Mouse (Mus musculus) left cerebral cortex, postnatal 36 days (tissue): ENCODE data around the gene Slc44a5. TPM values are rescaled to one million over a fixed set of nuclear protein-coding genes. Genes with fewer than 3 reads are reported as not detected.

Source experiments
- DNase-seq, 2 experiments: peaks; one replicate each; pipeline ENCODE4 v3.0.0; 2021 to 2022; ENCODE audit warnings: low spot score in 2 of 2, mixed read lengths in 1 of 2
- intact Hi-C: fragments of 180-260 bp; cut with DNase I; formaldehyde crosslinking; loops from one replicate; pipeline ENCODE4 v1.15.1; 2025
- total RNA-seq, 2 experiments: library from RNA; stranded (reverse); gene quantifications; 2 replicates each; pipeline ENCODE4 v1.2.3; 2021

Slc44a5 gene
- total RNA-seq, 2 experiments from 2014 or later: 8.2 to 9.6 TPM

DNA sequence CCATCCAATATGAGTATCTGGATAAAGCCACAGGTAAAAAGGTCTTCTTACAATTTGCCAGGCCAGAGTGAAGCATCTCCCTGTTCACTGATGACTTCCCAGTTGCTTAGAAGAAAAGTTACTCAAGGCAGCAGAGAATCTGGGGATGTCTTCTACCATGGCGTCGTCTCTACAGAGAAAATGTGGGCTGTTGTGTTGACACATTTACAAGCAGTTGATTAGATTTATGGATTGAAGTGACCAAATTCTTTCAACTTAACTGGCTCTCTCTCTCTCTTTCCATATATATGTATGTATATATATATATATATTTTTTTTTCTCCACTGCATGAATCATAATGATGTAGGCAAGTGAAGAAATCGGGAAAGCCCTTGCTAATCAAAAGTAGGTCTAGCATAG lies 301.4 kb downstream of the Slc44a5 start:
- intact Hi-C loops: no loop called here
- no peak for DNase-seq

DNA sequence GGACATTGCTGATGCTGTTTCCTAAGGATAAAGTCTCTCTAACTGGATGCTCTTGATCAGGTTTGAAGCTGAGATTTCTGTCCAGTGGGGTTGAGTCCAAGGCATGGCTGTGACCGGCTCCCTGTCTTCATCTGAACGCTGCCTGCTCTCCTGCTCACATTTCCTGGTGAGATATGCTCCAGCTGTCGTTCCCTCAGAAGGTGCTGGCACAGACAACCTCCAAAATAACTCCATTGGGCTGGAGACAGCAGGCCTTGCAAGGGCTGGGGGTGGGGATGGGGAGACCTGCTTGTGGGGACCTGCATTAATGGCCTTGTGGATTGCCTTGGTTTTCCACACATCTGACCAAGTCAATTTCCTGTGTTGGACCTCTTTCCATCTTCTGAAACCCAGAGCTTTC lies 311.0 kb downstream of the Slc44a5 start:
- DNase-seq: no peak
- intact Hi-C loops: no loop called here

DNA sequence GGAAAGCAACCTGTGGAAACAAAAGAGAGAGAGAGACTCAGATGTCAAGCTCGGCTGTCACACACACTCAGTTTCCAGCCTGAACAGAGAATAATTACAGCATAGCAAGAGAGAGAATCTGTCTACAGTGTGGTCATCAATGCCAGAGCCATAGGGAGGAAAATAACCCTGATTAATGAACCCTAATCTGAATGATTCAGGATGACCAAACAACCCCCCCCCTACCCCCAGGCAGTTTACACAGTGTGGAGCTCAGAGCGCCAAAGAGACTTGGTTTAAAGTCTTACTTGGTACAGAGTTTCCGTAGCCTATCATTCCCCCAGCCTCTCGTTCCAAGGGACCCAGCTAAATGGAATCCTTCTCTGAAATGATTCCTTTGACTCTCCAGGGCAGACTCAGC lies 312.1 kb downstream of the Slc44a5 start:
- intact Hi-C loops: no loop called here
- no peak for DNase-seq

DNA sequence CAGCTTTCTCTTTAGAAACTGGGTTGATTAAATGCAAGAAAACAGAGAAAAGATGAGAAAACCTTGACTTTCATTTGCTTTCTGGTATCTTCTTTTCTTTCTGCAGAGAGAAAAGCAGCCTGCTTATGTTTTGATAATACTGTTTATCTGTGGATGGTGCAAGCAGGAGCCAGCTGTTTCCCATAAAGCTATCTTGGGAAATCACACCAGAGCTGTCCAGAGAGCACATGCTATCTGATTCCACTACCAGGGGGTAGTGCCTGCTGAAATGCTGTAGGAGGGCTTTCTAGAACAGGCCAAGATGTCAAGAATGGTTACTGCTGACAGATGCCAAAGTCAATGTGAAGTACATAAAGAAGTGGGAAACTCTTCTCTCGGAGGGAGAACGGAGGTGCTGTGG lies 314.0 kb downstream of the Slc44a5 start:
- intact Hi-C loops: no loop called here
- DNase-seq: no peak

DNA sequence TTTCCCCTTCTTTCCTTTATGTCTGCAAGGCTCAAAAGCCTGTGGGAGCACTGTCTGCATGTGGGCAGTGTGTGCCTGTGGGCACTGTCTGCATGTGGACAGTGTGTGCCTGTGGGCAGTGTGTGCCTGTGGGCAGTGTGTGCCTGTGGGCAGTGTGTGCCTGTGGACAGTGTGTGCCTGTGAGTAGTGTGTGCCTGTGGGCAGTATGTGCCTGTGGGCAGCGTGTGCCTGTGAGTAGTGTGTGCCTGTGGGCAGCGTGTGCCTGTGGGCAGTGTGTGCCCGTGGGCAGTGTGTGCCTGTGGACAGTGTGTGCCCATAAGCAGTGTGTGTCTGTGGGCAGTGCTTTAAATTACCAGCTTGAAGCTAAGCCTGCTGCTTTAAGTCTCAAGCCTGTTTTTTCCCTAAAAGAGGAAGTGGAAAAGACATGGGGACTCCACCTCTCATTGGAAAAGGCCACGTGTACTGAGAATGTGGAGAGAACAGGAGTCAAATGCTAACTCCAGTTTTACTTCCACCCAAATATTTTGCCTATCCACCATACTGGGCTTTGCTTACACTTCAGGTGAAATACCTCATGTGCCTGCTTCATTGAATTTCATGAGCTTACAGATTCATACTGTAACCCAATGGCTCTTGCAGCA lies 315.3 kb downstream of the Slc44a5 start:
- peak; percentile 28 to 51 for DNase-seq
- intact Hi-C loops: no loop called here

DNA sequence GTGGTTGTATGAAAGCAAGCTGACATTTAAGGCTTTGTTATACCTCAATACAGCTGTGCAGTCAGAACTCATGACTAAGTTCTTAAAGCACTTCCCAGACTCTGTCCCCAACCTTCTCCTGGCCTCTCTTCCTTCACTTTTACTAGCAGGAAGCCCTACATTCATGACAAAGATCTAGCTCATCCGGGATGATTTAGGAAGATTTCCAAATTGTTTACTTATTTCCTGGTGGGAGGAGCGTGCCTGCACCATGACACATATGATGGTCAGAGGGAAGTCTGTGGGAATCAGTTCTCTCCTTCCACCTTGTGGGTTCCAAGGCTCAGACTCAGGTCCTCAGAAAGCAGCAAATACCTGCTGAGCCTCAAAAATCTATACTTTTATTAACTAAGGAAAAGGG lies 317.1 kb downstream of the Slc44a5 start:
- DNase-seq: no peak
- intact Hi-C loops: no loop called here

DNA sequence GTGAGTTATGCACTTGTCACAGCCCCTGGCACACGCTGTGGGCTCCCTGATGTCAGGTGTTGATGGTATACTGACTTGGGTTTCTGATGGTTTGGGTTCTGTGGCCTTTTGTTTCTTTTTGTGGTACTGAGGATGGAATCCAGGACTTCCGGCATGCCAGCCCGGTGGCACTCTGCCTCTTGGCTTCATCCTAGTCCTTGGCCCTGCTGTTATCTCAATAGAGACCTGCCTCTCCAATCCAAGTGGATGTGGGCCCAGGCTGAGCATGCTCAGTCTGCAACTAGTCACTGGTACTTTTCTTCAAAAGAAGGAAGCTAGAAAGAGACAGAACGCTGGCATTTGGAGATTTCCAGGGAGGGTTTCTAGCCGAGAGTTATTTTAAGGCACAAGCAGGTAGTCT lies 318.9 kb downstream of the Slc44a5 start:
- intact Hi-C loops: no loop called here
- DNase-seq: no peak

DNA sequence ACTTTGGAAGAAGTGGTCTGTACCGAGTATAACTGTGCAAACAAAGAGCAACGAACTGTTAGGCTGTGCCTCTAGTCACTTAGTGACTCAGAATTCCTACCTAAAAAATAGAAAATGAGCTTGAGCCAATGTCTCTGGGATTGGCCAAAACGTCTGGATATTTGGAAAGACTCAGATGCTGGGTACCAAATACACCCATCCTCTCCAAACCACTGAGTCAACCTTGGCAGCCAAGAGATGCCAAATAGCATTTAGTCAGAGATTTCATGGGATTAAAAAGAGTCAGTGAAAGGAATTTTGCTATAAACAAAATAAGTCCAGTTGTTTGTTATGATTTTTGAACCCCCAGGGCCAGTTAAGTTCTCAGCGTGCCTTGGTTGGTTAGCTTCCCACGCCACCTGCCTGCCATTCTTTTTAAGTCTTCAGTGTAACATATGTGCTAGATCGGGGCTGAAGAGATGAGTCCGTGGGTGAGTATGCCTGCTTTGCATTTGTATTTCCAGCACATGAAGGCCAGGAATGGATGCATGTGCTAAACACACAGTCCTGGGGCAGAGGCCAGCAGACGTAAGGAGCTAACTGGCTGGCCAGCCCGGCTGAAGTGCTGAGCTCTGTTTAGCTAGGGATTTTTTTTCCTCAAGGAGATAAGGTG lies 320.7 kb downstream of the Slc44a5 start:
- peak; percentile 42 to 61 for DNase-seq
- intact Hi-C loops: no loop called here

DNA sequence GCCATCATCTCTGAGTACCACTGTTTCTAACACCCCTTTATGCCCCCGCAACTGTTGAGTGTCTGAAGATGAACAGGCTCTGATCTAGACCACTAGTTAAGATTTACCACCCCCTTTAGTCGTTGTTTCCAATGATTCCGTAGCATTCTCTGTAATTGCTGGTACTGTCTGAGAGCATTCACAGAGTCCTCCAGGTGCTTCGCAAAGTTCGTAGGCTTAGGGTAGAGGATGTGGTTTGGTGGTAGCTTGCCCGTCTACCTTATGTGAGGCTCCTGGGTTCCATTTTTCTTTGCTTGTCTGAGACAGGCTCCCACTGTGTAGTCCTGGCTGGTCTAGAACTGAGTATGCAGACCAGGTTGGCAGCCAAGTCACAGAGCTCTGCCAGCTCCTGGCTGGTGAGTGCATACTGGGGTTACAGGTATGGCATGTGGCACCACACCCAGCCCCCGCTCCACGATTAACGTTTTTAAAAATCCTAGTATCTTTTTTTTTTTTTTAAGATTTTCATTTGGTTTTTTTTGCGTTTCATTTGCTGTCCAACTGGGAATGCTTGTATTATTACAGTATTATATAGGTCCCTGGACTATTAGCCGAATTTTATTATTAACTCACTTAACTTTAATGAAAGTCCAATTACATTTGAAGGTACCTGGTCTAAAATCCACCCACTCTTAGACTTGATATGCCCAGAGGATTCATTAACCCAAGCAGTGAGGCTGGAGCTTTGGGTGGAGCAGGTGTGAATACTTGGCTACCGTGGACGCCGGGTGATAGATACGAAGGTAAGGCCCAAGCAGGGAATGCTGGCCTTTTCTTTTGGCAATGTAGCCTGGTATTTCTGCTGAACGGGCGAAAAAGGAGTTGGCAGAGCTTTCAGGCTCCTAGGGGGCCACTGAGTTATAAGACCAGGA lies 321.9 kb downstream of the Slc44a5 start:
- intact Hi-C loops: no loop called here

DNA sequence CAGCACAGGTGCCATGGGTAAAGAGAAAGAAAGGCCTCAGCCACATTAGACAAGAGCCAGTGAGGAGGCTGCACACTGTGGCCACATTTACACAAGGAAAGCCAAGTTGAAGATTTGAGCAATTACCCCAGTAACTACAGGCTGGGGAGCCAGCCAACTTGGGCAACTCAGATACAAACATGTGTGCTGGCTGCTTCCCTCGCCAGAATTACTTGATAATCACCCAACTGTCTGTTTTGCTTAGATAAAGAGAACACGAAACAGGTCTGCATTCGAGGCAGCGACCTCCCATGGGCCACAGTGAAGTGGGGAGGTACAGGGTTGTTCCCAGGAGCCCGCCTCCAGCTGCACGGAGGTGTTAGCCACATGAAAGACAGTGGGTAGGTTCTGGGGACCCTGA lies 324.3 kb downstream of the Slc44a5 start:
- DNase-seq: no peak
- intact Hi-C loops: no loop called here

More for the DNA sequence above, 321.9 kb downstream of the Slc44a5 start:
- DNase-seq: no peak

DNA sequence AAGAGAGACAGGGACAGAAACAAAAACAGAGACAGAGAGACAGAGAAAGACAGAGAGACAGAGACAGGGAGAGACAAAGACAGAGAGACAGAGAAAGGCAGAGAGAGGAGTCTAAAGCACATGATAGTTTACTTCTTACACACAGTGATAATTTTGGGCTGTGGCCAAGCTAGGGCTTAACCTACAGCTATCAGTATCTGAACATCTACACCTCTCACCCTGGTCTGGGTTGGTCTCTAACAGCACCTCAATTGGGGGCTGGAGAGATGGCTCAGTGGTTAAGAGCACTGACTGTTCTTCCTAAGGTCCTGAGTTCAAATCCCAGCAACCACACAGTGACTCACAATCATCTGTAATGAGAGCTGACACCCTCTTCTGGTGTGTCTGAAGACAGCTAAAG lies 325.3 kb downstream of the Slc44a5 start:
- DNase-seq: no peak
- intact Hi-C loops: no loop called here

DNA sequence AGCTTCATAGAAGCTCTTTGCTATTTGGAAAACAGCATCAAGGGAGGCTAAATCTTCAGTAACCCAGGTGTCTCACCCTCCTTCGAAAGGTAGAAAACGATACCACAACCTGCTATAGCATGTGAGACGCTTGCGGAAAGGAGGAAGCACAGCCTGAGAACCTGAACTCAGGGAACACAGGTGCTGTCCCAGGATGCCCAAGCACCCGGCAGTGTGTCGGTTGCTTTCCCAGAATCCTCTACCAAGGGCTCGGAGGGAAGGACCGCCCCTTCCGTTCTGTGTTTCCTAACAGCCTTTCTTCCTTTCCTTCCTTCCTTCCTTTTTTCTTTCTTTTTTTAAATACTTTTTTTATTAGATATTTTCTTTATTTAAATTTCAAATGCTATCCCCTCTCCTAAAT lies 326.8 kb downstream of the Slc44a5 start:
- no peak for DNase-seq
- intact Hi-C loops: no loop called here

DNA sequence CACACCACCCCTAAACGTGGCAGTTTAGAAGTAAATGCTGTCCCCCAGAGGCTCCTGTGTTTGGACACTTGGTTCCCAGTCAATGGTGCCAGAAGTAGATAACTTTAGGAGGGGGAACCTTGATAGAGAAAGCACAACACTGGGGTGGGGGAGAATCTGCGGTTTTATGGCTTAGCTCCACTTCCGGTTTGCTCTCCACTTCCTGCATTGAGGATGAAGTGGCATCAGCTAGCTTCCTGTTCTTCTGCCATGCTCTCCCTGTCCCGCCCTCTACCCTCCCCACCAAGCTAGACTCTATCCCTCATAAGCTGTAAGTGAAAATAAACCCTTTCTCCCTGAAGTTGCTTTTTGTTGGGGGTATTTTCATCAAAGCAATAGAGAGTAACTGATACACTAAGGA lies 327.9 kb downstream of the Slc44a5 start:
- intact Hi-C loops: no loop called here
- DNase-seq: no peak

DNA sequence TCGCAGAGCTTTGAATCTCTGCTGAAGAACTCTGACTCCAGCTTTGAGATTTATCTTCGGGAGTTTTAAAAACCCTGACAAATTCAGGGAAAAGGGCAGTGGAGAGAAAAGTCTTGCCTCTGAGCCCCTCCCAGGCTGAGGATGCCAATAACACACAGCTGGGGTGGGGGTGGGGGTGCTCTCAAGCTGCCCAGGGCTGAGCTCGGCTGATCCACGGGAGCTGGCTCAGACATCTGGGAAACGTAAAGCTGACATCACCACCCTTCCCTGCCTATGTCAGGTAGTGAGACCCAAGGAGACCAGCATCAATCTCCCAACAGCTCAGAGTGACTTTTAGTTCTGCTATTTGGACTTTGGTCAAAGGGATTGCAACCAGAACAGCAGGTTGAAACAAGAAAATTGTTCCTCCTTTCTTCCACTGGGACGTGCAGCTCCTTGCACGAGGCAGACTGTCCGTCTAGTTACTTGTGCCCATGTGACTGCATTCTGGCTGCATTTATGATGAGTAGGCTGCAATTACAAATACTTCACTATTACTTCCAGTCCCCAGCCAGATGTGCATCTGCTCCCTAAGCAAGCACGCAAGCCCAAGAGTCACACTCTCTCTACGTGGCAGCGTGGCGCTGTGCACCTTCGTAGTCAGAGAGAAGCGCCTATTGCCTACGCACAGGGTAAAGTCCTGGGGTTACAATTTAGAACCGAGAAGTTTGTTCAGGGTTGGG lies 332.1 kb downstream of the Slc44a5 start:
- no peak for DNase-seq
- intact Hi-C loops: no loop called here

DNA sequence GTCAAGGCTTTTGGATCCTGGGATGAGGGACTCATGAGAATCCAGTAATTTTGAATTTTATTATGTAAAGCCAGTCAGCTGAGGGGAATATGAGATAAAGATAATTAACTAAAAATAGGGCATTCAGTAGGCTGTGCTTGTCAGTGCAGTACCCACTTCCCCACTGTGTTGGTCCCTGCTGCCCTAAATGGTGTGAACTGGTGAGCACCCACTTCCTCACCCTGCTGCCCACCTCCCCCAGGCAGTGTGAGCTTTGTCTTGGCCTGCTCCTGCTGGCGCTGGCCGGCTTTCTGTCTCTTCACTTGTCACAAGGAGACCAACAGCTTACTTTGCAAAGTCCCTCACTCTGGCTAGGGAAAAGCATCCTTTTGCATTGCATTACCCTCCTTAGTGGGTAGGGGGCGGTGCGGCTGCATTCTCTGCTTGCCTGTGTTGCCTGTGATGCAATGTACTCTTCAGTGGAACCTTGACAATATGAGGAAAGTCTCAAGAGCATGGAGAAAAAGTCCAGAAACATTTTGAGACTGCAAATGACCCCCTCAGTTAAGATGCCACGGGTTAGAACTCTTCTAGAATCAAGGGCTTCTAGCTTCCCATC lies 344.5 kb downstream of the Slc44a5 start:
- intact Hi-C loops: no loop called here
- DNase-seq: no peak

Other genes starting within 250 kb of the Slc44a5 start
- 10 to 100 TPM; 16.9 to 20.2 TPM for gene St6galnac3, start 248.3 kb upstream of the Slc44a5 start, total RNA-seq
- gene Asb17, start 129.2 kb upstream of the Slc44a5 start, total RNA-seq: not detected
- gene Msh4, start 67.3 kb upstream of the Slc44a5 start, total RNA-seq: under 1 TPM; 0.12 to 0.48 TPM
- gene Rabggtb, start 60.4 kb upstream of the Slc44a5 start, total RNA-seq: 10 to 100 TPM; 59.9 to 61.2 TPM
- 10 to 100 TPM; 36.4 to 41.6 TPM for gene Acadm, start 28.8 kb upstream of the Slc44a5 start, total RNA-seq